Mouse (Mus musculus) ES-Bruce4 (cell line): ENCODE measurements around the gene Slc38a9. TPM values are rescaled to one million over a fixed set of nuclear protein-coding genes. Genes with fewer than 3 reads are reported as not detected.

Experiments
- H3K27ac ChIP-seq: 2 replicates; pipeline ENCODE4 v1.5.1; 2012; ENCODE audit warnings: low read length, inconsistent platforms; ENCODE audit not compliant: insufficient read depth
- H3K27me3 ChIP-seq: 2 replicates; pipeline ENCODE4 v1.6.1; 2012; ENCODE audit warnings: mild to moderate bottlenecking, low read length, inconsistent platforms; ENCODE audit not compliant: control insufficient read depth, poor library complexity, insufficient read depth, severe bottlenecking
- H3K36me3 ChIP-seq: 2 replicates; pipeline ENCODE4 v1.6.1; 2012; ENCODE audit warnings: inconsistent platforms, mild to moderate bottlenecking, low read length, moderate library complexity; ENCODE audit not compliant: control insufficient read depth, poor library complexity, insufficient read depth, severe bottlenecking
- H3K4me1 ChIP-seq: one replicate; pipeline ENCODE4 v1.8.1; 2011; ENCODE audit warnings: low read length; ENCODE audit not compliant: control insufficient read depth, insufficient read depth
- H3K4me3 ChIP-seq: 2 replicates; pipeline ENCODE4 v1.5.1; 2011; ENCODE audit warnings: low read depth, mild to moderate bottlenecking, low read length
- H3K9ac ChIP-seq: 2 replicates; pipeline ENCODE4 v1.6.1; 2012; ENCODE audit warnings: low read depth, mild to moderate bottlenecking, inconsistent platforms; ENCODE audit not compliant: poor library complexity, severe bottlenecking
- H3K9me3 ChIP-seq: replicated peaks from 2 replicates; pipeline ENCODE4 v1.6.1; 2012; ENCODE audit warnings: mild to moderate bottlenecking, low read length, inconsistent platforms; ENCODE audit not compliant: control insufficient read depth, poor library complexity, insufficient read depth, severe bottlenecking
- CTCF ChIP-seq: IDR thresholded peaks from one replicate; pipeline ENCODE4 v1.8.1; 2011; ENCODE audit warnings: low read depth, low read length
- EP300 ChIP-seq: IDR thresholded peaks from 2 replicates; pipeline ENCODE4 v1.6.1; 2011; ENCODE audit warnings: low read depth, low read length; ENCODE audit not compliant: insufficient read depth
- POLR2A ChIP-seq: IDR thresholded peaks from one replicate; pipeline ENCODE4 v1.8.1; 2011; ENCODE audit warnings: low read length; ENCODE audit not compliant: insufficient read depth
- polyA plus RNA-seq: library from polyadenylated mRNA; stranded (reverse); fragments of >200 nt; gene quantifications from 2 replicates; pipeline ENCODE4 v1.2.4, GENCODE M21; 2011; ENCODE audit warnings: low read depth; ENCODE audit not compliant: missing spikeins, insufficient read depth, insufficient read length

Gene Slc38a9
- polyA plus RNA-seq: 15.6 and 16.9 TPM in 2 replicates

GRCm38 (mm10) chr13:112660574-112661381 lies at the start of gene Slc38a9:
TSS of gene Slc38a9 (plus strand) at chr13:112660751.
- Histone ChIP-seq H3K9me3 (no peaks in the 10 kb centered on the region), H3K9ac (peak within 1 kb of the TSS; percentile 46), H3K36me3 (no peaks in the 10 kb centered on the region), H3K4me3 (peak within 1 kb of the TSS; percentile 97), H3K4me1 (no peaks in the 10 kb centered on the region), H3K27ac (no peak within 1 kb of the TSS), H3K27me3 (no peaks in the 10 kb centered on the region)
- TF ChIP-seq POLR2A (peak; percentile 63), CTCF (no peak)

- Histone ChIP-seq H3K27me3 (no peaks in the 10 kb centered on the region), H3K9me3 (no peaks in the 10 kb centered on the region), H3K36me3 (no peaks in the 10 kb centered on the region), H3K9ac (no peak overlapping the region), H3K4me1 (no peaks in the 10 kb centered on the region), H3K4me3 (no peak overlapping the region), H3K27ac (no peak overlapping the region)
- TF ChIP-seq POLR2A (no peak), EP300 (no peak)
Measured at GRCm38 (mm10) chr13:112621592-112621991, 39.0 kb upstream of the Slc38a9 start.

GRCm38 (mm10) chr13:112623656-112624055 lies 36.9 kb upstream of the Slc38a9 start:
- no peak overlapping the region for H3K9ac ChIP-seq
- no peaks in the 10 kb centered on the region for H3K4me1 ChIP-seq
- H3K27ac ChIP-seq: no peak overlapping the region
- no peaks in the 10 kb centered on the region for H3K27me3 ChIP-seq
- TF ChIP-seq CTCF: no peak
- no peak for TF ChIP-seq EP300
- no peak for TF ChIP-seq POLR2A
- no peak overlapping the region for H3K4me3 ChIP-seq
- H3K9me3 ChIP-seq: no peaks in the 10 kb centered on the region
- H3K36me3 ChIP-seq: no peaks in the 10 kb centered on the region

GRCm38 (mm10) chr13:112624622-112625021 lies 35.9 kb upstream of the Slc38a9 start:
- no peaks in the 10 kb centered on the region for H3K36me3 ChIP-seq
- TF ChIP-seq POLR2A: no peak
- TF ChIP-seq EP300: no peak
- TF ChIP-seq CTCF: no peak
- H3K4me1 ChIP-seq: no peaks in the 10 kb centered on the region
- H3K9me3 ChIP-seq: no peaks in the 10 kb centered on the region
- H3K27me3 ChIP-seq: no peaks in the 10 kb centered on the region
- H3K4me3 ChIP-seq: no peak overlapping the region
- no peak overlapping the region for H3K9ac ChIP-seq
- no peak overlapping the region for H3K27ac ChIP-seq

GRCm38 (mm10) chr13:112625566-112625965 lies 35.0 kb upstream of the Slc38a9 start:
- no peaks in the 10 kb centered on the region for H3K9me3 ChIP-seq
- H3K27ac ChIP-seq: no peak overlapping the region
- H3K4me3 ChIP-seq: no peak overlapping the region
- TF ChIP-seq CTCF: no peak
- no peak for TF ChIP-seq EP300
- no peak for TF ChIP-seq POLR2A
- H3K27me3 ChIP-seq: no peaks in the 10 kb centered on the region
- no peaks in the 10 kb centered on the region for H3K4me1 ChIP-seq
- H3K9ac ChIP-seq: no peak overlapping the region
- no peaks in the 10 kb centered on the region for H3K36me3 ChIP-seq

GRCm38 (mm10) chr13:112635174-112635837 lies 25.2 kb upstream of the Slc38a9 start:
- Histone ChIP-seq H3K9ac (no peak overlapping the region), H3K4me3 (no peak overlapping the region), H3K9me3 (no peaks in the 10 kb centered on the region), H3K4me1 (no peaks in the 10 kb centered on the region), H3K36me3 (no peaks in the 10 kb centered on the region), H3K27me3 (no peaks in the 10 kb centered on the region), H3K27ac (no peak overlapping the region)
- TF ChIP-seq CTCF: no peak
- TF ChIP-seq POLR2A: no peak
- no peak for TF ChIP-seq EP300
